Mouse (Mus musculus): ENCODE results near the gene Otud7b. TPM values are rescaled to one million over a fixed set of nuclear protein-coding genes. Genes with fewer than 3 reads are reported as not detected.

Gene Otud7b
- polyA plus RNA-seq, 1 experiment from 2014 or later: 14.5 TPM

DNA sequence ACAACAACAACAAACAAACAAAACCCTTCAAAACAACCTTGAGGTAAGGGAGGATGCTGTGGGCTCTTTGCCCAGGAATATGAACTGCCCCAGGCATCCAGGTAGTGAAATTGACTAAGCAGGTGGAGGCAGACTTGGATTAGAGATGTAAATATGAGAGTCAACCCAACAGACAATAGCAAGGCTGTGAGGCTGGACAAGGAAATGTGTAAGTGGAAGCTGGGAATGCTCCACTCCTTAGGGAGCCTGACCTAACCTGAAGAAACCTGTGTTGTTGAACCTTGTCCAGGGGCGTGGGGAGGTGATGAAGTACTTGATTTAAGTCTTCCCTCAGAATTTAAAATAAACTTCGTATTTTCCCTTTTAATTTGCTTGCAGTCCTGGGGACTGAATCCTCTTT is 74.6 kb downstream of the Otud7b start:
- TF ChIP-seq CTCF (IDR thresholded peaks at IDR 0.05; ENCODE audit: low read depth): no peak
- no peak for TF ChIP-seq EP300 (optimal IDR thresholded peaks at IDR 0.05)
- H3K4me1 ChIP-seq (replicated peaks; ENCODE audit: control insufficient read depth, insufficient read depth): 0 out of 2 replicates have a peak, but pooled peaks cover 5% of the 10 kb centered on the region
- H3K9me3 ChIP-seq (ENCODE audit: control insufficient read depth, low read length): no peaks in the 10 kb centered on the region
- WGBS: 61% methylated on average over 2 of the region's 2 CpGs
- no peak overlapping the region for H3K27ac ChIP-seq (replicated peaks)
- no peaks in the 10 kb centered on the region for H3K27me3 ChIP-seq (ENCODE audit: control insufficient read depth, insufficient read depth, low read length)
- peaks cover 4% of the 10 kb centered on the region; the same call in 1 of the 2 replicates for H3K36me3 ChIP-seq (ENCODE audit: control insufficient read depth, insufficient read depth, low read length)
- no peak for DNase-seq (ENCODE audit: low spot score)
- no peak overlapping the region for H3K4me3 ChIP-seq (ENCODE audit: low read depth, low read length)
- H3K4me2 ChIP-seq (replicated peaks; ENCODE audit: low read depth): no peak overlapping the region
- no peak overlapping the region for H3K9ac ChIP-seq (ENCODE audit: low read length)
- ATAC-seq (ENCODE audit: low FRiP score, low TSS enrichment): no peak

GRCm38 (mm10) chr3:96179531-96179930 is 75.2 kb downstream of the Otud7b start:
- Histone ChIP-seq H3K9me3 (ENCODE audit: control insufficient read depth, low read length) (no peaks in the 10 kb centered on the region), H3K27ac (replicated peaks) (no peak overlapping the region), H3K36me3 (ENCODE audit: control insufficient read depth, insufficient read depth, low read length) (peaks cover 2% of the 10 kb centered on the region; the same call in 1 of the 2 replicates), H3K4me2 (replicated peaks; ENCODE audit: low read depth) (no peak overlapping the region), H3K27me3 (ENCODE audit: control insufficient read depth, insufficient read depth, low read length) (no peaks in the 10 kb centered on the region), H3K9ac (ENCODE audit: low read length) (no peak overlapping the region), H3K4me1 (replicated peaks; ENCODE audit: control insufficient read depth, insufficient read depth) (0 out of 2 replicates have a peak, but pooled peaks cover 5% of the 10 kb centered on the region), H3K4me3 (ENCODE audit: low read depth, low read length) (no peak overlapping the region)
- DNase-seq (ENCODE audit: low spot score) (no peak), ATAC-seq (ENCODE audit: low FRiP score, low TSS enrichment) (no peak)
- TF ChIP-seq CTCF (IDR thresholded peaks at IDR 0.05; ENCODE audit: low read depth) (no peak), EP300 (optimal IDR thresholded peaks at IDR 0.05) (no peak)
- WGBS: 52% methylated on average over 4 of the region's 4 CpGs

GRCm38 (mm10) chr3:96180727-96181477 is 76.6 kb downstream of the Otud7b start, which contains the start of gene Sv2a:
Gene Sv2a (plus strand): TSS chr3:96181151.
- ATAC-seq (ENCODE audit: low FRiP score, low TSS enrichment) (peak; percentile 22; the same call in 1 of the 2 replicates), DNase-seq (ENCODE audit: low spot score) (peak; percentile 60)
- Histone ChIP-seq H3K4me3 (ENCODE audit: low read depth, low read length) (peak within 1 kb of the TSS; percentile 46), H3K27me3 (ENCODE audit: control insufficient read depth, insufficient read depth, low read length) (no peaks in the 10 kb centered on the region), H3K27ac (replicated peaks) (no peak within 1 kb of the TSS), H3K4me2 (replicated peaks; ENCODE audit: low read depth) (peak within 1 kb of the TSS; percentile 67), H3K9me3 (ENCODE audit: control insufficient read depth, low read length) (no peaks in the 10 kb centered on the region), H3K36me3 (ENCODE audit: control insufficient read depth, insufficient read depth, low read length) (no peaks in the 10 kb centered on the region; the same call in 1 of the 2 replicates), H3K9ac (ENCODE audit: low read length) (peak within 1 kb of the TSS; percentile 55), H3K4me1 (replicated peaks; ENCODE audit: control insufficient read depth, insufficient read depth) (0 out of 2 replicates have a peak, but pooled peaks cover 5% of the 10 kb centered on the region)
- TF ChIP-seq EP300 (optimal IDR thresholded peaks at IDR 0.05) (no peak), CTCF (IDR thresholded peaks at IDR 0.05; ENCODE audit: low read depth) (no peak)
- 0% methylated on average over 6 of the region's 23 CpGs for WGBS

DNA sequence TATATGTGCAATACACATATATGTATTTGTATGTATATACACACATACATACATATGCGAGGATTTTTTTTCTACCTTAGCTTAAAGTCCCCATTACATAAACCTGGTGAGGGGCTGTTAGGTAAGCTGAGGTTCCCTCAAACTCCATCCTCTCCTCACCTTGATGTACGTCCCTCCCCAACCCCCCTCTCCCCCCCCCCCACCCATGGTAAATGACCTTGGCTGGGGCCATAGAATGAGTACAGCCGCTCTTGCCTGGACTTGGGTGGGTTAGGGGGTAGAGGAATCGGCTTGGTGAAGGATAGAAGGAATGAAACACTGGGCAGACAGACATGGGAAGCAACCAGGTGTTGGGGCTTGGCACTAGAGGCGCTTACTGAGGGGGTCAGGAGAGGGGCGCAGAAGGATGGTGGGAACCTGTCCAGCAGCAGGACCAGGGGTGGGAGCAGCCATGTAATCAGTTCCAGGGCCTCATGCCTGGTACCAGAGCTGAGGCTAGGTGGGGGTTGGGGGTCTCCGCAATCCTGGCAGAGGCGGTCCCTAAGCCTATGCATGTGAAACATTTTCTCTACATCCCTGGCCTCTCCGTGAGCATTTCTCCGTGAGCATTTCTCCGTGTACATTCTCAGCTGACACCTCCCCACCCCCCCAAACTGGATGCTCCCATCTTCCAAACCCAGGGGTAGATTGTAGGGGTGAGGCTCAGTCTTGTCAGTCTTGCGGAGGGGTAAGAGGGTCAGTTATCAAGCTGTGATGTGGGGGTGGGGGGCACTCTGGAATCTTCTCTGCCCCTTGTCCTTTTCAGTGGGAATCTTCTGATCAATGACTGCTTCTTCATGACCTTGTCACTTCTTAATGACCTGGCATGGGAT is 77.4 kb downstream of the Otud7b start:
- H3K4me2 ChIP-seq (replicated peaks; ENCODE audit: low read depth): peak overlapping the region; percentile 67
- H3K9ac ChIP-seq (ENCODE audit: low read length): peak overlapping the region; percentile 55; the same call in 1 of the 2 replicates
- 43% methylated on average over 11 of the region's 12 CpGs for WGBS
- peak overlapping the region; percentile 46 for H3K4me3 ChIP-seq (ENCODE audit: low read depth, low read length)
- ATAC-seq (ENCODE audit: low FRiP score, low TSS enrichment) (peak; percentile 28; the same call in 1 of the 2 replicates), DNase-seq (ENCODE audit: low spot score) (no peak)
- H3K9me3 ChIP-seq (ENCODE audit: control insufficient read depth, low read length): no peaks in the 10 kb centered on the region
- H3K27me3 ChIP-seq (ENCODE audit: control insufficient read depth, insufficient read depth, low read length): no peaks in the 10 kb centered on the region
- TF ChIP-seq EP300 (optimal IDR thresholded peaks at IDR 0.05) (no peak), CTCF (IDR thresholded peaks at IDR 0.05; ENCODE audit: low read depth) (no peak)
- H3K36me3 ChIP-seq (ENCODE audit: control insufficient read depth, insufficient read depth, low read length): no peaks in the 10 kb centered on the region; the same call in 1 of the 2 replicates
- H3K4me1 ChIP-seq (replicated peaks; ENCODE audit: control insufficient read depth, insufficient read depth): 0 out of 2 replicates have a peak, but pooled peaks cover 5% of the 10 kb centered on the region
- no peak overlapping the region for H3K27ac ChIP-seq (replicated peaks)

GRCm38 (mm10) chr3:96182382-96182776 is 78.1 kb downstream of the Otud7b start:
- H3K4me1 ChIP-seq (replicated peaks; ENCODE audit: control insufficient read depth, insufficient read depth): 0 out of 2 replicates have a peak, but pooled peaks cover 5% of the 10 kb centered on the region
- ATAC-seq (ENCODE audit: low FRiP score, low TSS enrichment) (no peak), DNase-seq (ENCODE audit: low spot score) (no peak)
- no peak overlapping the region for H3K4me3 ChIP-seq (ENCODE audit: low read depth, low read length)
- 15% methylated on average over 4 of the region's 4 CpGs for WGBS
- no peak overlapping the region for H3K27ac ChIP-seq (replicated peaks)
- H3K9me3 ChIP-seq (ENCODE audit: control insufficient read depth, low read length): no peaks in the 10 kb centered on the region
- no peaks in the 10 kb centered on the region; the same call in 1 of the 2 replicates for H3K36me3 ChIP-seq (ENCODE audit: control insufficient read depth, insufficient read depth, low read length)
- 0 out of 2 replicates have a peak overlapping the region, but pooled peaks have one; percentile 9 for H3K4me2 ChIP-seq (replicated peaks; ENCODE audit: low read depth)
- no peaks in the 10 kb centered on the region for H3K27me3 ChIP-seq (ENCODE audit: control insufficient read depth, insufficient read depth, low read length)
- TF ChIP-seq EP300 (optimal IDR thresholded peaks at IDR 0.05) (no peak), CTCF (IDR thresholded peaks at IDR 0.05; ENCODE audit: low read depth) (no peak)
- no peak overlapping the region for H3K9ac ChIP-seq (ENCODE audit: low read length)
